Mouse (Mus musculus): ENCODE data around the gene Cuedc1.

Gene Cuedc1

GRCm38 (mm10) chr11:88184632-88185180, 86.8 kb downstream of the Cuedc1 start:
- no peak for TF ChIP-seq GATA4 (IDR thresholded peaks at IDR 0.05; ENCODE audit: insufficient replicate concordance, low read length)

GRCm38 (mm10) chr11:88186078-88186946, 88.5 kb downstream of the Cuedc1 start:
- TF ChIP-seq GATA4 (IDR thresholded peaks at IDR 0.05; ENCODE audit: insufficient replicate concordance, low read length): no peak

GRCm38 (mm10) chr11:88186947-88187243, 89.0 kb downstream of the Cuedc1 start:
- no peak for TF ChIP-seq GATA4 (IDR thresholded peaks at IDR 0.05; ENCODE audit: insufficient replicate concordance, low read length)

- no peak; the same call in 1 of the 2 replicates for TF ChIP-seq GATA4 (IDR thresholded peaks at IDR 0.05; ENCODE audit: insufficient replicate concordance, low read length)
Observed at GRCm38 (mm10) chr11:88187417-88188133, 89.7 kb downstream of the Cuedc1 start.

- no peak for TF ChIP-seq GATA4 (IDR thresholded peaks at IDR 0.05; ENCODE audit: insufficient replicate concordance, low read length)
Observed at GRCm38 (mm10) chr11:88188216-88188615, 90.4 kb downstream of the Cuedc1 start.

- TF ChIP-seq GATA4 (IDR thresholded peaks at IDR 0.05; ENCODE audit: insufficient replicate concordance, low read length): no peak
Observed at GRCm38 (mm10) chr11:88188635-88189034, 90.8 kb downstream of the Cuedc1 start.

- TF ChIP-seq GATA4 (IDR thresholded peaks at IDR 0.05; ENCODE audit: insufficient replicate concordance, low read length): no peak
Observed at GRCm38 (mm10) chr11:88192595-88192994, 94.7 kb downstream of the Cuedc1 start.

- no peak for TF ChIP-seq GATA4 (IDR thresholded peaks at IDR 0.05; ENCODE audit: insufficient replicate concordance, low read length)
Observed at GRCm38 (mm10) chr11:88193098-88193823, 95.4 kb downstream of the Cuedc1 start.

GRCm38 (mm10) chr11:88193824-88194696, 96.2 kb downstream of the Cuedc1 start:
- no peak for TF ChIP-seq GATA4 (IDR thresholded peaks at IDR 0.05; ENCODE audit: insufficient replicate concordance, low read length)

- TF ChIP-seq GATA4 (IDR thresholded peaks at IDR 0.05; ENCODE audit: insufficient replicate concordance, low read length): no peak
Observed at GRCm38 (mm10) chr11:88197153-88197576, 99.3 kb downstream of the Cuedc1 start.

- no peak for TF ChIP-seq GATA4 (IDR thresholded peaks at IDR 0.05; ENCODE audit: insufficient replicate concordance, low read length)
Observed at GRCm38 (mm10) chr11:88198223-88198622, 100.4 kb downstream of the Cuedc1 start.

GRCm38 (mm10) chr11:88201172-88201571, 103.3 kb downstream of the Cuedc1 start:
- TF ChIP-seq GATA4 (IDR thresholded peaks at IDR 0.05; ENCODE audit: insufficient replicate concordance, low read length): 0 out of 2 replicates have a peak, but pooled peaks have one; percentile 40

GRCm38 (mm10) chr11:88202077-88202476, 104.2 kb downstream of the Cuedc1 start:
- TF ChIP-seq GATA4 (IDR thresholded peaks at IDR 0.05; ENCODE audit: insufficient replicate concordance, low read length): no peak

Data from liver, adult (tissue).